Mouse (Mus musculus) spleen, postnatal 4 days (tissue): ENCODE results near the gene Abhd2.

Source experiments
- DNase-seq, 2 experiments: peaks; one replicate each; pipeline ENCODE4 v3.0.0; 2022; ENCODE audit warnings: low spot score in 2 of 2

The Abhd2 gene

GRCm38 (mm10) chr7:79293605-79294232 is 20.7 kb downstream of the Abhd2 start:
- DNase-seq = no peak

GRCm38 (mm10) chr7:79294449-79294980 is 21.5 kb downstream of the Abhd2 start:
- no peak for DNase-seq

- DNase-seq = no peak
Observed at GRCm38 (mm10) chr7:79295196-79295826, 22.3 kb downstream of the Abhd2 start.

- no peak for DNase-seq
Observed at GRCm38 (mm10) chr7:79298681-79299080, 25.7 kb downstream of the Abhd2 start.

GRCm38 (mm10) chr7:79299548-79299947 is 26.5 kb downstream of the Abhd2 start:
- DNase-seq = no peak

- no peak for DNase-seq
Observed at GRCm38 (mm10) chr7:79300432-79301151, 27.6 kb downstream of the Abhd2 start.

GRCm38 (mm10) chr7:79302145-79302544 is 29.1 kb downstream of the Abhd2 start:
- DNase-seq = no peak

GRCm38 (mm10) chr7:79302586-79302985 is 29.6 kb downstream of the Abhd2 start:
- no peak for DNase-seq

- no peak for DNase-seq
Observed at GRCm38 (mm10) chr7:79303183-79303761, 30.3 kb downstream of the Abhd2 start.

- DNase-seq = no peak
Observed at GRCm38 (mm10) chr7:79308455-79309030, 35.5 kb downstream of the Abhd2 start.

GRCm38 (mm10) chr7:79309247-79310190 is 36.5 kb downstream of the Abhd2 start:
- no peak for DNase-seq

- DNase-seq = no peak
Observed at GRCm38 (mm10) chr7:79310191-79310555, 37.2 kb downstream of the Abhd2 start.

- no peak for DNase-seq
Observed at GRCm38 (mm10) chr7:79311420-79311988, 38.5 kb downstream of the Abhd2 start.

GRCm38 (mm10) chr7:79312246-79312645 is 39.2 kb downstream of the Abhd2 start:
- DNase-seq = no peak

- DNase-seq = peak; percentile 73 to 83
Observed at GRCm38 (mm10) chr7:79313519-79314059, 40.6 kb downstream of the Abhd2 start.

GRCm38 (mm10) chr7:79314517-79314916 is 41.5 kb downstream of the Abhd2 start:
- peak in 1 of 2 experiments; percentile 30 for DNase-seq

- no peak for DNase-seq
Observed at GRCm38 (mm10) chr7:79315149-79315548, 42.1 kb downstream of the Abhd2 start.

- no peak for DNase-seq
Observed at GRCm38 (mm10) chr7:79316069-79316695, 43.2 kb downstream of the Abhd2 start.

- no peak for DNase-seq
Observed at GRCm38 (mm10) chr7:79317576-79317975, 44.6 kb downstream of the Abhd2 start.
